Mouse (Mus musculus): ENCODE results near the gene R3hdm4. TPM values are rescaled to one million over a fixed set of nuclear protein-coding genes. Genes with fewer than 3 reads are reported as not detected.

Gene R3hdm4
- total and polyA plus RNA-seq, 2 experiments from 2014 or later: 58.4 to 107 TPM

DNA sequence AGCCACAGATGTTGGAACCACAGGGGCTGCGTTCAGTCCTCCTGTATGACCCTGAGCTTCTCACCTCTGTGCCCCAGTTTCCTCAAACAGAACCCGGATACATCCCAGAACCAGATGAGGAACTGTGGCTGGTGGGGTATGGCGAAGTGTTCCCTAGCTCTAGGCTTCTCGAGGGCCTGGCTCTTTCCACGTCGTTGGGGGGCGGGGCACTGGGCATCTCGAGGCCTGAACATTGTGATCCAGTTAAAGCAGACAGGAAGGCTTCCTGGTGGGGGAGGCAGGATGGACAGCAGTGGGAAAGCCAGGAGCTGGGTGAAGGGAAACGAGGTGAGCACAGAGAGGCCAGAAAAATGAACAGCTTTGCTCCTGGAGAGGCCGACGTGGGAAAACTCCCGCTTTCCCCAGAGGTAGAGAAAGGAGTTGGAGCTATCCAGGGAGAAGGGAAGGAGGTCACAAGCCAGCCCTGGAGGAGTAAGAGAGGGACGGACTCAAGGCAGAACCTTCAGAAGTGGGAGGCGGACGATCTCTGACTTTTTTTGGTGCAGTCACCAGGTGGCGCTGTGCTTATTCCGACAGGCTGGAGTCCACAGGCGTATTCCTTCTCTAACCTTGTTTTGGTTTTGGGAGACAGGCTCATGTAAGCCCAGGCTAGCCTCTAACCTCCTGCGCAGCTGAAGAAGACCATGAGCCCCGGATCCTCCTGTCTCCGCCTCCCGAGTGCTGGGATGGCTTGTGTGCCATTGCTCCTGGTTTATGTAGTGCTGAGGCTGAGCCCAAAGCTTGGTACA is 37.5 kb downstream of the R3hdm4 start:
- H3K27ac ChIP-seq (ENCODE audit: low read depth): no peak overlapping the region
- ATAC-seq (ENCODE audit: insufficient read depth, low read depth) (peak; percentile 49), DNase-seq (ENCODE audit: low spot score) (peak; percentile 69)
- TF ChIP-seq CTCF (IDR thresholded peaks at IDR 0.05; ENCODE audit: low read depth) (peak; percentile 73), EP300 (IDR thresholded peaks at IDR 0.05; ENCODE audit: low read depth) (no peak)
- no peaks in the 10 kb centered on the region for H3K36me3 ChIP-seq (replicated peaks; ENCODE audit: control insufficient read depth, insufficient read depth, low read length)
- WGBS: 20% methylated on average over 22 of the region's 22 CpGs
- H3K27me3 ChIP-seq (ENCODE audit: control insufficient read depth, insufficient read depth, low read length): peaks cover 10% of the 10 kb centered on the region; the same call in 1 of the 2 replicates
- no peak overlapping the region for H3K4me2 ChIP-seq (ENCODE audit: low read depth, low read length)
- H3K4me3 ChIP-seq (ENCODE audit: low read depth, low read length): no peak overlapping the region
- no peaks in the 10 kb centered on the region for H3K9me3 ChIP-seq (replicated peaks; ENCODE audit: control insufficient read depth, low read length)
- no peak overlapping the region for H3K9ac ChIP-seq (replicated peaks; ENCODE audit: low read depth, low read length)
- 0 out of 2 replicates have a peak, but pooled peaks cover 11% of the 10 kb centered on the region for H3K4me1 ChIP-seq (ENCODE audit: control insufficient read depth, insufficient read depth)

DNA sequence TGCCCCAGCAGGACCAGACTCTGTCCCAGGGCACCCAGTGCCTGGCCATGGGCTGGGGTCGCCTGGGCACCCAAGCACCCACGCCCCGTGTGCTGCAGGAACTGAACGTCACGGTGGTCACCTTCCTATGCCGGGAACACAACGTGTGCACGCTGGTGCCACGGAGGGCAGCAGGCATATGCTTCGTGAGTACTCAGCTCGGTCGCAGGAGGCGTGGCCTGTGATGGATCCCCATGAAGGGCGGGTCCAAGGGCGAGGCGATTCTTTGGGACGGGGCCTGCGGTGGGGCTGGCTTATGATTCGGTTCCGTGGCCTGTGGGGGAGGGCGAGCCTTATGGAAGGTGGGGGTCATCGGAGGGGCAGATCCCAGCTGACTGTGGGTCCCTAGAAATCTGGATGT is 39.0 kb downstream of the R3hdm4 start:
- Histone ChIP-seq H3K9ac (replicated peaks; ENCODE audit: low read depth, low read length) (no peak overlapping the region), H3K27ac (ENCODE audit: low read depth) (no peak overlapping the region), H3K4me3 (ENCODE audit: low read depth, low read length) (no peak overlapping the region), H3K36me3 (replicated peaks; ENCODE audit: control insufficient read depth, insufficient read depth, low read length) (no peaks in the 10 kb centered on the region), H3K4me1 (ENCODE audit: control insufficient read depth, insufficient read depth) (0 out of 2 replicates have a peak, but pooled peaks cover 11% of the 10 kb centered on the region), H3K27me3 (ENCODE audit: control insufficient read depth, insufficient read depth, low read length) (peaks cover 7% of the 10 kb centered on the region; the same call in 1 of the 2 replicates), H3K9me3 (replicated peaks; ENCODE audit: control insufficient read depth, low read length) (no peaks in the 10 kb centered on the region), H3K4me2 (ENCODE audit: low read depth, low read length) (peak overlapping the region; percentile 30)
- DNase-seq (ENCODE audit: low spot score): no peak
- no peak for ATAC-seq (ENCODE audit: insufficient read depth, low read depth)
- 5% methylated on average over 22 of the region's 22 CpGs for WGBS
- TF ChIP-seq EP300 (IDR thresholded peaks at IDR 0.05; ENCODE audit: low read depth) (no peak), CTCF (IDR thresholded peaks at IDR 0.05; ENCODE audit: low read depth) (no peak)

DNA sequence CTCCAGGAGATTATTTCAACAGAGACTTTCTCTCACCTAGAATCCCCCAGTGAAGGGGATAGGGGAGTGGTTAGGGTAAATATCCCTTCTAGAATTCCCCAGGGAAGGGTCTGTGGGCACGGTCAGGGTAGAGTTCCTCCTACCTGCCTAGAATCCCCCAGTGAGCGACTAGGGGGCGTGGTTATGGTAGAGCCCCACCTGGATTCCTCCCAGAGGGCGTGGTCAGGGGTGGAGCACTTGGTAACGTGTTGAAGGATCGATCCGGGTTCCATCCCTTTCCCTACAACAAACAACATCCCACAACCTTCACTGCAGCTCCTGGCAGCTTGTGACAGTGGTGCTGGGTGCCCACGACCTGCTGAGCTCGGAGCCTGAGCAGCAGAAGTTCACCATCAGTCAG is 40.3 kb downstream of the R3hdm4 start:
- no peak for ATAC-seq (ENCODE audit: insufficient read depth, low read depth)
- WGBS: 30% methylated on average over 9 of the region's 9 CpGs
- 0 out of 2 replicates have a peak, but pooled peaks cover 11% of the 10 kb centered on the region for H3K4me1 ChIP-seq (ENCODE audit: control insufficient read depth, insufficient read depth)

DNA sequence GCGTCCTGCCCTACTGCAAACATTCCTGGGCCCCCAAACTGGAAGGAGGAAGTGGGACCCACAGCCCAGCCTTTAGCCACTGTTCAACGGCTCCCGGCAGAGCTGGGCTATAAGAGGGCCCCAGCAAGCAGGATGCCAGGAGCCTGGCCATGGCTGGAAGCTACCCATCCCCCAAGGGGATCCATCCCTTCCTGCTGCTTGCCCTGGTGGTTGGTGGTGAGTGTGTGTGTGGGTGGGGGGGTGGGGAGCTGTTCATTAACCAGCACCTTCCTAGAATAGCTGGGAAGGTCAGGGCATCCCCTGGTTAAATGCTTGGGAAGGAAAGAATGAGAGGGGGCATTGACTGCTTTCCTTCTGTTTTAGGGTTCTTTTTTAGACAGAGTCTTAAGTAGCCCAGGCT is 41.5 kb downstream of the R3hdm4 start:
- peaks cover 10% of the 10 kb centered on the region; the same call in 1 of the 2 replicates for H3K27me3 ChIP-seq (ENCODE audit: control insufficient read depth, insufficient read depth, low read length)
- H3K9me3 ChIP-seq (replicated peaks; ENCODE audit: control insufficient read depth, low read length): no peaks in the 10 kb centered on the region
- H3K36me3 ChIP-seq (replicated peaks; ENCODE audit: control insufficient read depth, insufficient read depth, low read length): no peaks in the 10 kb centered on the region
- H3K4me3 ChIP-seq (ENCODE audit: low read depth, low read length): no peak overlapping the region
- ATAC-seq (ENCODE audit: insufficient read depth, low read depth) (no peak), DNase-seq (ENCODE audit: low spot score) (no peak)
- H3K27ac ChIP-seq (ENCODE audit: low read depth): no peak overlapping the region
- H3K4me2 ChIP-seq (ENCODE audit: low read depth, low read length): no peak overlapping the region
- TF ChIP-seq CTCF (IDR thresholded peaks at IDR 0.05; ENCODE audit: low read depth): no peak
- TF ChIP-seq EP300 (IDR thresholded peaks at IDR 0.05; ENCODE audit: low read depth): no peak
- 0 out of 2 replicates have a peak, but pooled peaks cover 11% of the 10 kb centered on the region for H3K4me1 ChIP-seq (ENCODE audit: control insufficient read depth, insufficient read depth)
- WGBS: 30% methylated on average over 3 of the region's 3 CpGs
- H3K9ac ChIP-seq (replicated peaks; ENCODE audit: low read depth, low read length): no peak overlapping the region

More for the DNA sequence above, 40.3 kb downstream of the R3hdm4 start:
- no peak overlapping the region for H3K27ac ChIP-seq (ENCODE audit: low read depth)
- DNase-seq (ENCODE audit: low spot score): no peak
- H3K9ac ChIP-seq (replicated peaks; ENCODE audit: low read depth, low read length): no peak overlapping the region
- no peak overlapping the region for H3K4me3 ChIP-seq (ENCODE audit: low read depth, low read length)
- no peaks in the 10 kb centered on the region for H3K36me3 ChIP-seq (replicated peaks; ENCODE audit: control insufficient read depth, insufficient read depth, low read length)
- peaks cover 7% of the 10 kb centered on the region; the same call in 1 of the 2 replicates for H3K27me3 ChIP-seq (ENCODE audit: control insufficient read depth, insufficient read depth, low read length)
- TF ChIP-seq EP300 (IDR thresholded peaks at IDR 0.05; ENCODE audit: low read depth) (no peak), CTCF (IDR thresholded peaks at IDR 0.05; ENCODE audit: low read depth) (no peak)
- H3K4me2 ChIP-seq (ENCODE audit: low read depth, low read length): no peak overlapping the region
- no peaks in the 10 kb centered on the region for H3K9me3 ChIP-seq (replicated peaks; ENCODE audit: control insufficient read depth, low read length)

DNA sequence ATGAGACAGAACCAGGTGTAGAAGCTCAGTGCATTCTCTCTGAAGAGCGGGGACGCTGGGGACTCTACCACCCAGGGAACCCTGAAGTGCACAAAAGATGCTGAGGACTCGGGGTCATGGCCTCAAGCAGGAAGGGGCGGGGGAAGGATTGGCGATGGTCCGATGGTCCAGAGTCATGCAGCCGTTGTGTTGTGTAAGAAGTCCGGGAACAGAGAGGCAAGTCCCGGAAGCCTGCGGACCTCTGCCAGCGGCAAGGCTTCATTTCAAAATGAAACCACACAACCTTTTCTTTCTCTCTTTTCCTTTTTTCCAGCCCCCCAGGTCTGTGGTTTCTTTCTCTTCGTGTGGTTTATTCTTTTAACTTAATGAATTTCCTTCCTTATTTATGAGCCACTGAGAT is 43.3 kb downstream of the R3hdm4 start:
- no peaks in the 10 kb centered on the region for H3K36me3 ChIP-seq (replicated peaks; ENCODE audit: control insufficient read depth, insufficient read depth, low read length)
- ATAC-seq (ENCODE audit: insufficient read depth, low read depth): no peak
- H3K27me3 ChIP-seq (ENCODE audit: control insufficient read depth, insufficient read depth, low read length): peaks cover 9% of the 10 kb centered on the region; the same call in 1 of the 2 replicates
- no peak overlapping the region for H3K9ac ChIP-seq (replicated peaks; ENCODE audit: low read depth, low read length)
- no peak for DNase-seq (ENCODE audit: low spot score)
- no peak overlapping the region; the same call in 1 of the 2 replicates for H3K4me2 ChIP-seq (ENCODE audit: low read depth, low read length)
- 0 out of 2 replicates have a peak, but pooled peaks cover 8% of the 10 kb centered on the region for H3K4me1 ChIP-seq (ENCODE audit: control insufficient read depth, insufficient read depth)
- TF ChIP-seq EP300 (IDR thresholded peaks at IDR 0.05; ENCODE audit: low read depth) (no peak), CTCF (IDR thresholded peaks at IDR 0.05; ENCODE audit: low read depth) (no peak)
- 51% methylated on average over 12 of the region's 12 CpGs for WGBS
- H3K4me3 ChIP-seq (ENCODE audit: low read depth, low read length): no peak overlapping the region
- H3K9me3 ChIP-seq (replicated peaks; ENCODE audit: control insufficient read depth, low read length): no peaks in the 10 kb centered on the region
- H3K27ac ChIP-seq (ENCODE audit: low read depth): no peak overlapping the region
